Mouse (Mus musculus) yolk sac, embryonic 10.5 days (tissue): Measurements from ENCODE around the gene Matn1.

Experiments used
- DNase-seq: peaks from one replicate; pipeline ENCODE4 v3.0.0-alpha.2; 2017; ENCODE audit warnings: low spot score

Matn1 gene

DNA sequence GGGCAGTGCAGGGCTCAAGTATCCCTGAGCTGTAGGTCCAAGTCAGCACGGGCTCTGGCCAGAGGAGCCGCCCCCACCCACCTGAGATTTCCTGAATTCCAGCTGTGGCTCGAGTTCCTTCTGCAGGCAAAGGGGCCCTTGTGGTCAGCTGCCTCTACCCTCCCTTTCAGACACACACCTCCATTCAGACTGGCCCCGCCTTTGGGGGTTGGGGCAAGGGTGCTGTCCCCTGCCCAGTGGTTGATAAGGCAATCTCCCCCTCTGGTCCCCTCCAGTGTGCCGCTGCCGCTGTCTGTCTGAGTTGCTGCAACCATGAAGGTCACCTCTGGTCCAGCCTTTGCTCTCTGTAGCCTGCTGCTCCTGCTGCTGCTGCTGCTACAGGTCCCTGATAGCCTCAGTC is at the start of gene Matn1:
Gene Matn1 (plus strand): TSS at position 274 of the 400 bp plus-strand sequence.
- no peak for DNase-seq

DNA sequence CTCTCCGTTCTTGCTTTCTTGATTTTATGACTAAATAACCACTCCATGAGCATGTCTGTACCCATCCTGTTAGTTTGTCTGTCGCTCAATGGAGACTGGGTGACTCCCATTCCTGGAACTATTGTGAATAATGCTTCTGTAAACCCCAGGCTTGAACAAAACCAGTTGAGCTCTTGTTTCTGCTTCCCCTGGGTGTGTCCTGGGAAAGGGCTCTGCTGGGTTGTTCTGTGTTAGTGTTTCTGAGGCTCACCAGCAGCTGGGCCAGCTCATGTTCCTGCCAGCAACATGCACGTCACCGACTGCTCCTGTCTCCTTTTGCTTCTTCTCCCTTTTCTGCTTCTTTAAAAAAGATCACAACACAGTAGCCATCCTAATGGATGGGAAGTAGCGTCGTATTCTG is 48.5 kb upstream of the Matn1 start:
- no peak for DNase-seq

DNA sequence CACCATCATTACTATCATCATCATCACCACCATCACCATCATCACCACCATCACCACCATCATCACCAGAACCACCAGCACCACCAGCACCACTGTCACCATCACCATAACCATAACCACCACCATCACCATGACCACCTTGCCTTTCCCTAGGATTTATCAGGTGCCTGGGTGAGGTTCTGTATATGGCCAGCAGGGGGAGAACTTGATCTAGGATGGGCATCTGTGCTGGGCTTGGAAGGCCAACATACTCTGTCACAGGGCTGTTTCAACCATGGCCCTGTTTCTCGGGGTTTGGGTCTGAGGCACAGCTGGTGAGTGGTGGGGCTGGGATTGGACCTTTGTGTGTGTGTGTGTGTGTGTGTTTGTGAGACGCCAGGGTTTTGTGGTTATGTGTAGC is 47.8 kb upstream of the Matn1 start:
- no peak for DNase-seq

DNA sequence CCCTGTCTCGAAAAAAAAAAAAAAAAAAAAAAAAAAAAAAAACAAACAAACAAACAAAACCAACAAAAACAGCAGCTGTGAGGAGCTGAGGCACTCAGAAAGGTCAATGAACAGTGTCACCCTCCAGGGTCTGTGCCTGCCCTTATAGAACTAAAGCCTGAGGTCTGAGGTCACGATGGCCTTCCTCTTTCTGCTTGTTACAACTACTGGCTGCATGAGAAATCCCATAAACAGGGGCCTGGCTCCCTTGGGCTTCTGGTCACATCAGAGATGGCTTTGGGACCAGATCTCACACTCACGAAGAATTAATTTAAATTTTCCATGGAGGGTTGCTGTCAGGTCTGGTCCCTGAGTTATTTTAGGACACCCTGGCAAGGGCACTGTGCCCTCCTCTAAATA is 44.8 kb upstream of the Matn1 start:
- DNase-seq, result no peak

- DNase-seq, result no peak
Observed at GRCm38 (mm10) chr4:130899782-130900427, 44.3 kb upstream of the Matn1 start.

- DNase-seq, result no peak
Observed at GRCm38 (mm10) chr4:130900746-130901145, 43.4 kb upstream of the Matn1 start.

DNA sequence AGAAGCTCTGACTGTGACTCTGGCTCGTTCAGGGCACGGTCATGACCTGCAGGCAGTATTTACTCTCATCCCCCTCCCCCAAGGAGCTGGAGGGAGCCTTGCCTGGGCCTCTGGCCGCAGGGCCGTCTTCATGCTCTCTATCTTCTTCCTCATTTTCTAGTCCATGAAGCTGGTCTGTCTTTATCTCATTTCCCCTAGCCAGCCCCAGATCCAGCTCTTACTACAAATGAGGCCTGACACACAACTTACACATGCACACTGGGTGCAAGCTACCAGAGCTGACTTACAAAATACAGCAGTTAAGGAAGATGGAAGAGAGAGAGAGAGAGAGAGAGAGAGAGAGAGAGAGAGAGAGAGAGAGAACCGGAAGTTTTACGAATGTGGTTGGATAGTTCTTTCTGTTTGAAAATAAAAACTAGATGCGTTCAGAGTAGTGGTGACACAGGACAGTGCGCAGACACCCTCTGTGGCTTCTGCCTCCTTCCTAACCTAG is 41.9 kb upstream of the Matn1 start:
- peak; percentile 37 for DNase-seq

- DNase-seq, result no peak
Observed at GRCm38 (mm10) chr4:130905025-130905424, 39.2 kb upstream of the Matn1 start.

GRCm38 (mm10) chr4:130905882-130906281 is 38.3 kb upstream of the Matn1 start:
- no peak for DNase-seq

DNA sequence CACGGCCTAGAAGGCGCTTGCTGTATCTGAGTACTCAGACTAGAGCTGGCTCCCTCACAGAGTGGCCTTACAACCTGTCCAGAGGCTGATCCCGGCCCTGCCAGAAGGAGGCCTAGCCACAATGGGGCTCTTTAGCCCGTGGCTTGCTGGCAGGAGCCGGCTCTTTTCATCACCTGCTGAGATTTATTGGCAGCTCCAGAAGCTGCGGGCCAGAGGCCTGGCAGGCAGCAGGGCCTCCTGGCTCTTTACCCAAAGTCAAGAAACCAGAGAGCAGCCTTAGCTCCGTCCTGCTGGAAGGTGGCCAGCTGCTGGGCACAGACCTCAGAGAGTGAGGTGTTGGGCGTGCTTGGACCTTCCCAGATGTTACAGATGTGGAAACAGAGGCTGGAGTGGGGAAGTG is 37.9 kb upstream of the Matn1 start:
- DNase-seq, result no peak

GRCm38 (mm10) chr4:130907200-130908069 is 36.8 kb upstream of the Matn1 start:
- no peak for DNase-seq

- DNase-seq, result no peak
Observed at GRCm38 (mm10) chr4:130908133-130908532, 36.1 kb upstream of the Matn1 start.

DNA sequence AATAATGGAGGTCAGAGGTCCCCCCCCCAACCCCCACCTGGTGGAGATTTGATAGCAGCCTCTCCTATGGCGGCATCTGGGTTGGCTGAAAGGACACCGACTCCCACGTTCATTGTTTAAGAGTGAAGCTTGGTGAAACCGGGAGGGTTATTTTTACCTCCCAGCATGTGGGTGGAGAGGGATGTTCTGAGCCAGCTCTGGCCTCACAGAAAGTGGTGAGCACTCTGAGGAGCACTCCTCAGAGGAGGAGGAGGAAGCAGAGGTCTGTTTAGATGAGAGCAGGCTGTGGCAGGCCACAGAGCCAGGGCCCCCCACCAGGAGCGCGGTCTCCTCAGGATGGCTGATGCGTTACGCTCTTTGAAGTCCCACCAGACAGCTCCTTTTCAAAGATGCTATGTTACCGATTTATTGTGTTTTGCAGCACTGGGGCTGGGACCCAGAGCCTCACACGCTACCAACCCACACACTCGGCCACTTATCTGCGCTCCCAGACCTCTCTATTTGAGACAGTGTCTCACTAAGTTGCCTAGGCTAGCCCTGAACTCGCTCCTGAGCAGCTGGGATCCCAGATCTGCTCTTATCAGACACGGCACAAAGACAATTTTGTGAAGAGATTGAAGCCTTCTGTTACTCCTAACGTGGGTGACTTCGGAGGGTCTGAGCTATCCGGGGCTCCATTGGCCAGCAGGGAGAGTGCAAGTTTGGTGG is 34.9 kb upstream of the Matn1 start:
- DNase-seq, result no peak

- no peak for DNase-seq
Observed at GRCm38 (mm10) chr4:130910666-130911065, 33.5 kb upstream of the Matn1 start.

DNA sequence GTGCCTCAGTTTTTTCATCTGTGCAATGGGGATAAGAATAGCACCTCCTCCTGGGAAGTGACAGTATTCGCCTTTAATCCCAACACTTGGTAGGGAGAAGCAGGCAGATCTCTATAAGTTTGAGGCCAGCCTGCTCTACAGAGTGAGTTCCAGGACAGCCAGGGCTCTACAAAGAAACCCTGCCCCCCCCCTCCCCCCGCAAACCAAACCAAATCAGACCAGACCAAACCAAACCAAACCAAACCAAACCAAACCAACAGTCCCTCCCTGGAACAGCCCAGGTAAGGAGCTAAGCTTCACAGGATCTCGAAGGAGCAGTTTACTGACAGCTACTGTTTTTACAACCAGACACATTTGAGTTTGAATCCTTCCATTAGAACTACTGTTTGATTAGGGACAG is 31.6 kb upstream of the Matn1 start:
- DNase-seq, result no peak

GRCm38 (mm10) chr4:130913077-130913476 is 31.1 kb upstream of the Matn1 start, which contains the start of gene Laptm5:
Laptm5 (plus strand) TSS chr4:130913125.
- DNase-seq, result no peak

DNA sequence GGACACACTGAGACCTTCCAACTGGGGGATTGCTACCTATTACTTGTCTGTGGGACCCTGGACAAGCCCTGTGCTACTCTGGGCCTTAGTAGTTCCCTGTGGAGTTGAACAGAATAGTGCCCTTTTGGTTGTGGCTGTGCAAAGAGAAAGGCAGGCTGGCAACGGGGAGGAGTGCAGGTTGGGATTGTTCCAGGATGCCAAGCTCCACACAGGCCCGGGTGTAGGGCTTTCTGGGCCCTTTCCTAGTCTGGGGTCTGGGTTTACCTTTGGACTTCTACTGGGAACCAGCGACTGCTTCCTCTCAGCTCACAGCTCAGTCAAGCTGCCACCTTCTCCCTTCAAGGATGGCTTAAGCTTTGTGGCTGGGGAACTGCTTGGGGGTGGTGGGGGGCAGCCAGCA is 30.7 kb upstream of the Matn1 start:
- DNase-seq, result no peak

- no peak for DNase-seq
Observed at GRCm38 (mm10) chr4:130914011-130914410, 30.2 kb upstream of the Matn1 start.

DNA sequence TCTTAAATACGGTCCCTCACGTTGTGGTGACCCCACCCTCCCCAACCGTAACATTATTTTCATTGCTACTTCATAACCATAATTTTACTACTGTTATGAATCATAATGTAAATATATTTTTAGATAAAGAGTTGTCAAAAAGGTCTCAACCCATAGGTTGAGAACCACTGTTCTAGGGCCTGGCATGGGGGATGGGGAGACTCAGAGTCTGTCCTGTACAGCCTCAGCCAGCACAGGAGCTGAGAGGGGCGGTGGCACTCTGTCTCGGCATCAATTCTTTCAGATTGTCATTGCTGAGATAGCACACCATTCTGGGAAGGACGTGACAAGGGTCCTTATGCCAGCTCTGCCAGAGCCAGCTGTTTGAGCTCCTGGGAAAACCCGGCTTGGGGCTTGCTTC is 29.7 kb upstream of the Matn1 start:
- no peak for DNase-seq

DNA sequence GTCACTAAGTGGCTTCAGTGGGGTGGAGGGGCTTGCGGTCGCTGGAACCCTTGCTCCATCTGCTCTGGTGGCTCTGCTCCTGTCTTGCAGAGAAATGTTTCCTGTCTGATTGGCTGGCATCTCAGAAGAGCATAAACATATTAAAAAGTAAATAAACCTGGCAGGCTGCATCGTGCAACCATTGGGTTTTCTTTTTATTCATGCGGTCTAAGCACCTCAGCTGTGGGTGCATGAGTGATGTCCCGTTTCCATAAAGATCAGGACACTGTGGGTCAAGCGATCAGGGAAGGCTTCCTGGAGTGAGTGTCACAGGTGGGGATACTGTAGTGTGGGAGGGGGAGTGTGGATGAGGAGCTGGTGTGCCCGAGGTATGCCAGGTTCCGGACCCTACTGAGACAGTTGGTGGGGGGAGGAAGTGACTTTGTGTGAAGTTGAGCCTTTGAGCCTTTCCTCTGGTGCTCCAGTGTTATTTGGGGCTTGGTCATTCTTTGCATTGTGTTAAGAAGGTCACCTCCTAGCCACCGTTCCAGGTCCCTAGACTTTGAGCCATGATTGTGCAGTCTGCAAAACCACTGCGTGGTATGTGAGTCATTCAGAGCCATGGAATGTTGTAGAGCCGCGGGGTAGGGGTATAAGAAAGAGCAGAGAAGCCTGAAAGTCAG is 29.0 kb upstream of the Matn1 start:
- DNase-seq, result no peak

- no peak for DNase-seq
Observed at GRCm38 (mm10) chr4:130915668-130916035, 28.5 kb upstream of the Matn1 start.

- no peak for DNase-seq
Observed at GRCm38 (mm10) chr4:130916639-130917038, 27.5 kb upstream of the Matn1 start.
